Mouse (Mus musculus) neutrophil, adult 83 days (primary cell): Measurements from ENCODE around the gene Elane. TPM values are rescaled to one million over a fixed set of nuclear protein-coding genes. Genes with fewer than 3 reads are reported as not detected.

Experiments used
- total RNA-seq, 2 experiments: library from RNA; stranded (reverse); gene quantifications; one replicate each; pipeline ENCODE4 v1.2.4; 2023

Elane gene
- total RNA-seq: 100 to 1,000 TPM; 647 to 654 TPM

GRCm38 (mm10) chr10:79886054-79886453 lies at the start of gene Elane:
Gene Elane, plus strand, starts transcription at chr10:79886247.

GRCm38 (mm10) chr10:79853860-79854795 lies 31.9 kb upstream of the Elane start, which contains the start of gene Ptbp1:
Gene Ptbp1, plus strand, starts transcription at chr10:79854427.

GRCm38 (mm10) chr10:79874290-79874862 lies 11.7 kb upstream of the Elane start, which contains the start of the genes Prtn3 and Plppr3:
Gene Prtn3, plus strand, starts transcription at chr10:79874476.
Gene Plppr3, minus strand, starts transcription at chr10:79874634.

GRCm38 (mm10) chr10:79890670-79891069 lies 4.6 kb downstream of the Elane start, which contains the start of gene Cfd:
Gene Cfd, plus strand, starts transcription at chr10:79890853.

GRCm38 (mm10) chr10:79908167-79909091 lies 22.4 kb downstream of the Elane start, which contains the start of gene Med16:
Gene Med16, minus strand, starts transcription at chr10:79908923.

GRCm38 (mm10) chr10:79910556-79910955 lies 24.5 kb downstream of the Elane start, which contains the start of gene Gm26602:
Gene Gm26602, plus strand, starts transcription at chr10:79910856.

GRCm38 (mm10) chr10:79916808-79917531 lies 30.9 kb downstream of the Elane start, which contains the start of gene Kiss1r:
Gene Kiss1r, plus strand, starts transcription at chr10:79916971.

GRCm38 (mm10) chr10:79920958-79921535 lies 35.0 kb downstream of the Elane start, which contains the start of gene R3hdm4:
Gene R3hdm4, minus strand, starts transcription at chr10:79921208.

GRCm38 (mm10) chr10:79926491-79927323 lies 40.7 kb downstream of the Elane start, which contains the start of gene Arid3a:
Gene Arid3a, plus strand, starts transcription at chr10:79927043.

Other genes starting within 250 kb of the Elane start
- under 1 TPM in 1 of 2 experiments, not detected in 1; 0.18 TPM for gene Shc2, start 248.3 kb upstream of the Elane start, total RNA-seq
- gene Odf3l2, start 240.5 kb upstream of the Elane start, total RNA-seq: not detected
- not detected for gene Madcam1, start 221.7 kb upstream of the Elane start, total RNA-seq
- gene Tpgs1, start 216.9 kb upstream of the Elane start, total RNA-seq: 10 to 100 TPM; 20.0 to 24.9 TPM
- gene Cdc34, start 204.1 kb upstream of the Elane start, total RNA-seq: 10 to 100 TPM; 68.4 to 73.0 TPM
- 1 to 10 TPM; 1.2 to 2.0 TPM for gene Gzmm, start 197.2 kb upstream of the Elane start, total RNA-seq
- 100 to 1,000 TPM; 142 to 159 TPM for gene Bsg, start 181.8 kb upstream of the Elane start, total RNA-seq
- under 1 TPM in 1 of 2 experiments, not detected in 1; 0.31 TPM for gene Hcn2, start 169.6 kb upstream of the Elane start, total RNA-seq
- gene Polrmt, start 139.7 kb upstream of the Elane start, total RNA-seq: 10 to 100 TPM; 12.2 to 14.2 TPM
- not detected for gene Fgf22, start 131.2 kb upstream of the Elane start, total RNA-seq
- gene Rnf126, start 119.3 kb upstream of the Elane start, total RNA-seq: 10 to 100 TPM; 23.5 to 29.1 TPM
- 1 to 10 TPM; 4.3 to 4.5 TPM for gene Fstl3, start 109.0 kb upstream of the Elane start, total RNA-seq
- 10 to 100 TPM; 22.9 to 23.5 TPM for gene Prss57, start 95.3 kb upstream of the Elane start, total RNA-seq
- 100 to 1,000 TPM; 118 to 122 TPM for gene Palm, start 92.7 kb upstream of the Elane start, total RNA-seq
- 1 to 10 TPM in 1 of 2 experiments, under 1 TPM in 1; 0.64 to 1.1 TPM for gene Misp, start 65.3 kb upstream of the Elane start, total RNA-seq
- 100 to 1,000 TPM; 255 to 282 TPM for gene Ptbp1, start 31.8 kb upstream of the Elane start, total RNA-seq
- gene Prtn3, start 11.8 kb upstream of the Elane start, total RNA-seq: 100 to 1,000 TPM; 525 to 560 TPM
- gene Plppr3, start 11.6 kb upstream of the Elane start, total RNA-seq: 10 to 100 TPM; 20.1 to 25.2 TPM
- gene Cfd, start 4.6 kb downstream of the Elane start, total RNA-seq: under 1 TPM in 1 of 2 experiments, not detected in 1; 0.46 TPM
- gene Med16, start 22.7 kb downstream of the Elane start, total RNA-seq: 10 to 100 TPM; 33.3 to 34.5 TPM
- not detected for gene Gm26602, start 24.6 kb downstream of the Elane start, total RNA-seq
- 1 to 10 TPM; 4.2 to 5.2 TPM for gene Kiss1r, start 30.7 kb downstream of the Elane start, total RNA-seq
- gene R3hdm4, start 35.0 kb downstream of the Elane start, total RNA-seq: 100 to 1,000 TPM; 448 to 486 TPM
- gene Arid3a, start 40.8 kb downstream of the Elane start, total RNA-seq: 100 to 1,000 TPM; 176 to 193 TPM
- gene Wdr18, start 73.9 kb downstream of the Elane start, total RNA-seq: 1 to 10 TPM; 8.5 to 9.7 TPM
- gene Grin3b, start 84.5 kb downstream of the Elane start, total RNA-seq: under 1 TPM in 1 of 2 experiments, not detected in 1; 0.20 TPM
- gene Tmem259, start 98.1 kb downstream of the Elane start, total RNA-seq: 10 to 100 TPM; 64.3 to 74.9 TPM
- 100 to 1,000 TPM; 518 to 532 TPM for gene Cnn2, start 102.3 kb downstream of the Elane start, total RNA-seq
- 100 to 1,000 TPM; 108 to 114 TPM for gene Abca7, start 110.2 kb downstream of the Elane start, total RNA-seq
- gene Arhgap45, start 130.4 kb downstream of the Elane start, total RNA-seq: 100 to 1,000 TPM; 413 to 426 TPM
- gene Polr2e, start 153.5 kb downstream of the Elane start, total RNA-seq: 10 to 100 TPM; 40.4 to 41.4 TPM
- 100 to 1,000 TPM; 313 to 334 TPM for gene Gpx4, start 160.9 kb downstream of the Elane start, total RNA-seq
- 100 to 1,000 TPM; 125 to 162 TPM for gene Sbno2, start 219.3 kb downstream of the Elane start, total RNA-seq
- 100 to 1,000 TPM; 175 to 179 TPM for gene Stk11, start 229.6 kb downstream of the Elane start, total RNA-seq